Mouse (Mus musculus): ENCODE data around the gene Otogl.

Otogl gene

GRCm38 (mm10) chr10:107912084-107912573, at the start of gene Otogl:
Otogl (minus strand) TSS chr10:107912134.
- DNase-seq (ENCODE audit: low spot score): no peak

- DNase-seq (ENCODE audit: low spot score): no peak
Measured at GRCm38 (mm10) chr10:107956588-107956987, 44.7 kb upstream of the Otogl start.

GRCm38 (mm10) chr10:107954444-107954843, 42.5 kb upstream of the Otogl start:
- peak; percentile 35 for DNase-seq (ENCODE audit: low spot score)

GRCm38 (mm10) chr10:107951596-107951995, 39.7 kb upstream of the Otogl start:
- DNase-seq (ENCODE audit: low spot score): no peak

- DNase-seq (ENCODE audit: low spot score): no peak
Measured at GRCm38 (mm10) chr10:107949945-107950344, 38.0 kb upstream of the Otogl start.

GRCm38 (mm10) chr10:107948647-107949046, 36.7 kb upstream of the Otogl start:
- no peak for DNase-seq (ENCODE audit: low spot score)

GRCm38 (mm10) chr10:107948038-107948437, 36.1 kb upstream of the Otogl start:
- no peak for DNase-seq (ENCODE audit: low spot score)

GRCm38 (mm10) chr10:107946348-107946747, 34.4 kb upstream of the Otogl start:
- DNase-seq (ENCODE audit: low spot score): peak; percentile 26

GRCm38 (mm10) chr10:107943859-107944258, 31.9 kb upstream of the Otogl start:
- DNase-seq (ENCODE audit: low spot score): no peak

- no peak for DNase-seq (ENCODE audit: low spot score)
Measured at GRCm38 (mm10) chr10:107941188-107941900, 29.4 kb upstream of the Otogl start.

GRCm38 (mm10) chr10:107940302-107940701, 28.4 kb upstream of the Otogl start:
- peak; percentile 34 for DNase-seq (ENCODE audit: low spot score)

- DNase-seq (ENCODE audit: low spot score): no peak
Measured at GRCm38 (mm10) chr10:107939821-107940220, 27.9 kb upstream of the Otogl start.

GRCm38 (mm10) chr10:107934055-107934454, 22.1 kb upstream of the Otogl start:
- no peak for DNase-seq (ENCODE audit: low spot score)

GRCm38 (mm10) chr10:107933527-107933926, 21.6 kb upstream of the Otogl start:
- no peak for DNase-seq (ENCODE audit: low spot score)

- DNase-seq (ENCODE audit: low spot score): peak; percentile 77
Measured at GRCm38 (mm10) chr10:107931833-107932828, 20.2 kb upstream of the Otogl start.

GRCm38 (mm10) chr10:107930471-107931021, 18.6 kb upstream of the Otogl start:
- no peak for DNase-seq (ENCODE audit: low spot score)

GRCm38 (mm10) chr10:107925306-107925705, 13.4 kb upstream of the Otogl start:
- DNase-seq (ENCODE audit: low spot score): peak; percentile 39

GRCm38 (mm10) chr10:107923860-107924259, 11.9 kb upstream of the Otogl start:
- DNase-seq (ENCODE audit: low spot score): peak; percentile 58

GRCm38 (mm10) chr10:107922750-107923149, 10.8 kb upstream of the Otogl start:
- peak; percentile 57 for DNase-seq (ENCODE audit: low spot score)

- peak; percentile 69 for DNase-seq (ENCODE audit: low spot score)
Measured at GRCm38 (mm10) chr10:107921549-107921948, 9.6 kb upstream of the Otogl start.

GRCm38 (mm10) chr10:107921134-107921533, 9.2 kb upstream of the Otogl start:
- DNase-seq (ENCODE audit: low spot score): no peak

- DNase-seq (ENCODE audit: low spot score): no peak
Measured at GRCm38 (mm10) chr10:107913013-107913412, 1.1 kb upstream of the Otogl start.
